In the genomic region with DNA sequence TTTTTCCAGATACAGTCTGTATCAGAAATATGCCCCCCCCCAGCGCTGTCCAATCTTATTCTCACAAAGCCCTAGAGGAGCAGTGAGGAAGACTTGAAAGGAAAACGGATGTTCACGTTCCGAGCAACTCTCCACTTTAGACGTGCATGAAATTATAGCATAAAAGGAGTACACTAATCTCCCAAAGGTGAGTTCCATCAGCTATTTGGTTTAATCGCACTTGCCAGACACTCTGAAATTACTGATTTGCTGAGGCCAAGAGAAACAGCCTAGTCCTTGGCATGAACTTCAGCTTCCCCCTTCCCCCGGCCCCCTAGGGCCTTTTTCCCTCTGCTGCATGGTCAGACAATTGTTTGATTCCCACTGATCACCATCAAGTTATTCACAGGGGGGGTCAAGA, we compare ENCODE assay signal across 8 mouse cellular contexts. TPM values are rescaled to one million over a fixed set of nuclear protein-coding genes. Genes with fewer than 3 reads are reported as not detected.
DNase-seq lines count a peak whose midpoint lies in the region; ATAC-seq lines count a peak whose summit lies in the region.

No protein-coding gene starts in this region.

- no peak for DNase-seq in heart, postnatal 4 days
- DNase-seq in Muller cell, postnatal 12 days (ENCODE audit: inconsistent ontology term) = peak; percentile 14
- DNase-seq in hindbrain, embryonic 14.5 days (ENCODE audit: low spot score) = no peak
- DNase-seq in cerebellum, adult 11 months = no peak
- DNase-seq in spleen, postnatal 10 days (ENCODE audit: low spot score in 2 of 2) = no peak
- DNase-seq in frontal cortex, postnatal 14 days (ENCODE audit: low spot score in 2 of 2) = no peak

- ATAC-seq in heart, embryonic 16.5 days (replicated peaks; ENCODE audit: extremely low read depth, insufficient read depth, low FRiP score) = no peak
- no peak for ATAC-seq in hindbrain, embryonic 14.5 days (ENCODE audit: low FRiP score)
- no peak for ATAC-seq in midbrain, embryonic 15.5 days (replicated peaks)

- peaks cover 36% of the 10 kb centered on the region for H3K4me1 ChIP-seq in heart, embryonic 16.5 days (ENCODE audit: control insufficient read depth, insufficient read depth, low read length)
- H3K4me1 ChIP-seq in hindbrain, embryonic 14.5 days (replicated peaks; ENCODE audit: control insufficient read depth, insufficient read depth, low read length) = peaks cover 33% of the 10 kb centered on the region
- peaks cover 39% of the 10 kb centered on the region for H3K4me1 ChIP-seq in midbrain, embryonic 15.5 days

- no peak overlapping the region for H3K27ac ChIP-seq in heart, embryonic 16.5 days (ENCODE audit: low read length)
- no peak overlapping the region for H3K27ac ChIP-seq in hindbrain, embryonic 14.5 days
- H3K27ac ChIP-seq in midbrain, embryonic 15.5 days = no peak overlapping the region

- H3K9me3 ChIP-seq in heart, embryonic 16.5 days (replicated peaks; ENCODE audit: control insufficient read depth, low read length) = no peaks in the 10 kb centered on the region
- H3K9me3 ChIP-seq in hindbrain, embryonic 14.5 days (ENCODE audit: control insufficient read depth, low read length) = no peaks in the 10 kb centered on the region
- H3K9me3 ChIP-seq in midbrain, embryonic 15.5 days = no peaks in the 10 kb centered on the region

- H3K27me3 ChIP-seq in heart, embryonic 16.5 days (ENCODE audit: control insufficient read depth, insufficient read depth, low read length) = no peaks in the 10 kb centered on the region
- no peaks in the 10 kb centered on the region for H3K27me3 ChIP-seq in hindbrain, embryonic 14.5 days (ENCODE audit: control insufficient read depth, insufficient read depth, low read length)
- no peaks in the 10 kb centered on the region for H3K27me3 ChIP-seq in midbrain, embryonic 15.5 days (replicated peaks)

- WGBS in heart, embryonic 16.5 days = 6% methylated on average over 7 of the region's 7 CpGs
- WGBS in hindbrain, embryonic 14.5 days = 2% methylated on average over 7 of the region's 7 CpGs
- WGBS in midbrain, embryonic 15.5 days = 4% methylated on average over 7 of the region's 7 CpGs

- peak overlapping the region; percentile 99 for H3K4me3 ChIP-seq in heart, embryonic 16.5 days (ENCODE audit: low read length)
- H3K4me3 ChIP-seq in hindbrain, embryonic 14.5 days (replicated peaks; ENCODE audit: low read length) = peak overlapping the region; percentile 96
- H3K4me3 ChIP-seq in midbrain, embryonic 15.5 days = peak overlapping the region; percentile 97

- no peaks in the 10 kb centered on the region for H3K36me3 ChIP-seq in heart, embryonic 16.5 days (ENCODE audit: control insufficient read depth, insufficient read depth)
- H3K36me3 ChIP-seq in hindbrain, embryonic 14.5 days (replicated peaks; ENCODE audit: control insufficient read depth, insufficient read depth) = no peaks in the 10 kb centered on the region
- H3K36me3 ChIP-seq in midbrain, embryonic 15.5 days (replicated peaks) = no peaks in the 10 kb centered on the region

- peak overlapping the region; percentile 95 for H3K9ac ChIP-seq in heart, embryonic 16.5 days (ENCODE audit: low read length)
- peak overlapping the region; percentile 97 for H3K9ac ChIP-seq in hindbrain, embryonic 14.5 days
- peak overlapping the region; percentile 89 for H3K9ac ChIP-seq in midbrain, embryonic 15.5 days

- H3K4me2 ChIP-seq in heart, embryonic 16.5 days (ENCODE audit: low read depth, low read length) = peak overlapping the region; percentile 97
- H3K4me2 ChIP-seq in hindbrain, embryonic 14.5 days (replicated peaks) = peak overlapping the region; percentile 89
- peak overlapping the region; percentile 76 for H3K4me2 ChIP-seq in midbrain, embryonic 15.5 days

RNA-seq across cellular contexts. Expression of a gene that starts 55.4 kb away (rescaled TPM):
- 15.0 and 16.9 TPM in 2 replicates for polyA plus RNA-seq in heart, embryonic 16.5 days (2015; fragmentation: Nextera tagmentation; extraction: Ambion mirVana)
- total RNA-seq in heart, postnatal 4 days (2021) = 10 to 100 TPM; 93.2 to 93.6 TPM
- polyA plus RNA-seq in hindbrain, embryonic 14.5 days (2014; fragmentation: Nextera tagmentation; extraction: Ambion mirVana) = 44.7 and 44.9 TPM in 2 replicates
- 32.2 and 34.2 TPM in 2 replicates for polyA plus RNA-seq in midbrain, embryonic 15.5 days (2015; fragmentation: Nextera tagmentation; extraction: Ambion mirVana)

RNA-seq across cellular contexts. Expression of a gene that starts 56.2 kb away (rescaled TPM):
- polyA plus RNA-seq in heart, embryonic 16.5 days (2015; fragmentation: Nextera tagmentation; extraction: Ambion mirVana) = not detected in 2 replicates
- total RNA-seq in heart, postnatal 4 days (2021) = not detected
- 0.35 TPM in 1 of 2 replicates, not detected in the other for polyA plus RNA-seq in hindbrain, embryonic 14.5 days (2014; fragmentation: Nextera tagmentation; extraction: Ambion mirVana)
- 0.31 and 0.40 TPM in 2 replicates for polyA plus RNA-seq in midbrain, embryonic 15.5 days (2015; fragmentation: Nextera tagmentation; extraction: Ambion mirVana)
